Mouse (Mus musculus): ENCODE measurements around the gene Efr3b.

- TF ChIP-seq CTCF (IDR thresholded peaks at IDR 0.05; ENCODE audit: low read depth, low read length) (no peak), TAL1 (conservative IDR thresholded peaks at IDR 0.05; ENCODE audit: low read depth, low read length) (no peak)
Observed at GRCm38 (mm10) chr12:4066681-4067459, 28.2 kb upstream of the Efr3b start.
